Mouse (Mus musculus) hindbrain, embryonic 15.5 days (tissue): Measurements from ENCODE around the gene Inpp4b. TPM values are rescaled to one million over a fixed set of nuclear protein-coding genes. Genes with fewer than 3 reads are reported as not detected.

Source experiments
- ATAC-seq: fragments of 200-750 bp; cut with Nextera tagmentation; 2 replicates; pipeline ENCODE4 v1.8.0; 2017; ENCODE audit warnings: low read depth, moderate number of reproducible peaks, moderate TSS enrichment; ENCODE audit not compliant: low FRiP score
- H3K27ac ChIP-seq: fragments of 300-500 bp; sonication (generic); replicated peaks from 2 replicates; pipeline ENCODE4 v1.5.1; 2015; ENCODE audit warnings: mild to moderate bottlenecking, inconsistent platforms
- H3K27me3 ChIP-seq: fragments of 300-500 bp; sonication (generic); 2 replicates; pipeline ENCODE4 v1.6.1; 2015; ENCODE audit warnings: control low read depth, inconsistent platforms
- H3K36me3 ChIP-seq: fragments of 300-500 bp; sonication (generic); 2 replicates; pipeline ENCODE4 v1.6.1; 2015; ENCODE audit warnings: control low read depth, inconsistent platforms
- H3K4me1 ChIP-seq: fragments of 300-500 bp; sonication (generic); replicated peaks from 2 replicates; pipeline ENCODE4 v1.6.1; 2015; ENCODE audit warnings: control low read depth, inconsistent platforms
- H3K4me2 ChIP-seq: fragments of 300-500 bp; sonication (generic); 2 replicates; pipeline ENCODE4 v1.6.1; 2015; ENCODE audit warnings: moderate library complexity, mild to moderate bottlenecking, inconsistent platforms
- H3K4me3 ChIP-seq: fragments of 300-500 bp; sonication (generic); 2 replicates; pipeline ENCODE4 v1.5.1; 2015; ENCODE audit warnings: mild to moderate bottlenecking, inconsistent platforms
- H3K9ac ChIP-seq: fragments of 300-500 bp; sonication (generic); 2 replicates; pipeline ENCODE4 v1.6.1; 2015; ENCODE audit warnings: inconsistent platforms
- H3K9me3 ChIP-seq: fragments of 300-500 bp; sonication (generic); 2 replicates; pipeline ENCODE4 v1.6.1; 2016; ENCODE audit warnings: control low read depth, inconsistent platforms
- WGBS: fragments of 180-500 bp; shearing (Covaris S2); methylation state at CpG from one replicate; pipeline ENCODE4 v1.1.7; 2015; 5-methylcytosine and 5-hydroxymethylcytosine counted together
- polyA plus RNA-seq: library from polyadenylated mRNA; unstranded; fragments of >200 nt; fragmentation: Nextera tagmentation; extraction: Ambion mirVana; gene quantifications from 2 replicates; pipeline ENCODE4 v1.2.1, GENCODE M21; 2015

The Inpp4b gene
- polyA plus RNA-seq, 1 experiment from 2014 or later = 9.0 TPM

- Histone ChIP-seq H3K4me2 (no peak overlapping the region), H3K4me1 (no peaks in the 10 kb centered on the region), H3K9me3 (no peaks in the 10 kb centered on the region), H3K9ac (no peak overlapping the region), H3K27me3 (no peaks in the 10 kb centered on the region), H3K4me3 (no peak overlapping the region), H3K27ac (no peak overlapping the region), H3K36me3 (no peaks in the 10 kb centered on the region)
- WGBS = 40% methylated on average over 4 of the region's 4 CpGs
- peak; percentile 54; the same call in 1 of the 2 replicates for ATAC-seq
These were observed 29.5 kb downstream of the Inpp4b start for GRCm38 (mm10) chr8:81371844-81372243.

GRCm38 (mm10) chr8:81374877-81375475, 32.6 kb downstream of the Inpp4b start:
- Histone ChIP-seq H3K9ac (no peak overlapping the region), H3K36me3 (no peaks in the 10 kb centered on the region), H3K4me3 (no peak overlapping the region), H3K27me3 (no peaks in the 10 kb centered on the region), H3K27ac (no peak overlapping the region), H3K4me2 (no peak overlapping the region), H3K4me1 (no peaks in the 10 kb centered on the region), H3K9me3 (no peaks in the 10 kb centered on the region)
- WGBS = 82% methylated on average over 4 of the region's 4 CpGs
- no peak for ATAC-seq

GRCm38 (mm10) chr8:81388953-81389352, 46.6 kb downstream of the Inpp4b start:
- H3K27ac ChIP-seq = no peak overlapping the region
- H3K4me3 ChIP-seq = no peak overlapping the region
- WGBS = 93% methylated on average over 6 of the region's 6 CpGs
- no peaks in the 10 kb centered on the region for H3K27me3 ChIP-seq
- no peak overlapping the region for H3K4me2 ChIP-seq
- H3K9me3 ChIP-seq = no peaks in the 10 kb centered on the region
- H3K9ac ChIP-seq = no peak overlapping the region
- H3K4me1 ChIP-seq = no peaks in the 10 kb centered on the region
- ATAC-seq = no peak
- H3K36me3 ChIP-seq = no peaks in the 10 kb centered on the region

- no peak for ATAC-seq
- Histone ChIP-seq H3K4me1 (no peaks in the 10 kb centered on the region), H3K4me2 (no peak overlapping the region), H3K9me3 (no peaks in the 10 kb centered on the region), H3K4me3 (no peak overlapping the region), H3K9ac (no peak overlapping the region), H3K36me3 (no peaks in the 10 kb centered on the region), H3K27ac (no peak overlapping the region), H3K27me3 (no peaks in the 10 kb centered on the region)
These were observed 56.7 kb downstream of the Inpp4b start for GRCm38 (mm10) chr8:81399071-81399470.

GRCm38 (mm10) chr8:81399501-81399900, 57.1 kb downstream of the Inpp4b start:
- H3K4me2 ChIP-seq = no peak overlapping the region
- no peak overlapping the region for H3K4me3 ChIP-seq
- H3K27ac ChIP-seq = no peak overlapping the region
- WGBS = 81% methylated on average over 4 of the region's 4 CpGs
- H3K9ac ChIP-seq = no peak overlapping the region
- no peak for ATAC-seq
- H3K27me3 ChIP-seq = no peaks in the 10 kb centered on the region
- H3K9me3 ChIP-seq = no peaks in the 10 kb centered on the region
- no peaks in the 10 kb centered on the region for H3K36me3 ChIP-seq
- H3K4me1 ChIP-seq = no peaks in the 10 kb centered on the region

- Histone ChIP-seq H3K9me3 (no peaks in the 10 kb centered on the region), H3K36me3 (no peaks in the 10 kb centered on the region), H3K27me3 (no peaks in the 10 kb centered on the region), H3K4me3 (no peak overlapping the region), H3K4me1 (no peaks in the 10 kb centered on the region), H3K4me2 (no peak overlapping the region), H3K9ac (no peak overlapping the region), H3K27ac (no peak overlapping the region)
- 40% methylated on average over 2 of the region's 2 CpGs for WGBS
- ATAC-seq = no peak
These were observed 70.4 kb downstream of the Inpp4b start for GRCm38 (mm10) chr8:81412707-81413106.

- no peak overlapping the region for H3K9ac ChIP-seq
- H3K27ac ChIP-seq = no peak overlapping the region
- no peaks in the 10 kb centered on the region for H3K4me1 ChIP-seq
- H3K36me3 ChIP-seq = no peaks in the 10 kb centered on the region
- H3K9me3 ChIP-seq = no peaks in the 10 kb centered on the region
- no peaks in the 10 kb centered on the region for H3K27me3 ChIP-seq
- no peak overlapping the region for H3K4me2 ChIP-seq
- over 99% methylated on average over 3 of the region's 3 CpGs for WGBS
- no peak for ATAC-seq
- no peak overlapping the region for H3K4me3 ChIP-seq
These were observed 101.6 kb downstream of the Inpp4b start for GRCm38 (mm10) chr8:81443957-81444356.

- ATAC-seq = no peak
- Histone ChIP-seq H3K9ac (no peak overlapping the region), H3K27ac (no peak overlapping the region), H3K9me3 (no peaks in the 10 kb centered on the region), H3K27me3 (no peaks in the 10 kb centered on the region), H3K36me3 (no peaks in the 10 kb centered on the region), H3K4me2 (no peak overlapping the region), H3K4me1 (no peaks in the 10 kb centered on the region), H3K4me3 (no peak overlapping the region)
- WGBS = 80% methylated on average over 2 of the region's 2 CpGs
These were observed 107.4 kb downstream of the Inpp4b start for GRCm38 (mm10) chr8:81449798-81450197.

GRCm38 (mm10) chr8:81452082-81452481, 109.7 kb downstream of the Inpp4b start:
- Histone ChIP-seq H3K27me3 (no peaks in the 10 kb centered on the region), H3K36me3 (no peaks in the 10 kb centered on the region), H3K4me2 (no peak overlapping the region), H3K4me3 (no peak overlapping the region), H3K9me3 (no peaks in the 10 kb centered on the region), H3K27ac (no peak overlapping the region), H3K9ac (no peak overlapping the region), H3K4me1 (no peaks in the 10 kb centered on the region)
- 30% methylated on average over 6 of the region's 6 CpGs for WGBS
- ATAC-seq = peak; percentile 65

GRCm38 (mm10) chr8:81454830-81455229, 112.5 kb downstream of the Inpp4b start:
- no peaks in the 10 kb centered on the region for H3K9me3 ChIP-seq
- H3K4me3 ChIP-seq = no peak overlapping the region
- H3K9ac ChIP-seq = no peak overlapping the region
- WGBS = 87% methylated on average over 2 of the region's 2 CpGs
- no peaks in the 10 kb centered on the region for H3K36me3 ChIP-seq
- H3K27me3 ChIP-seq = no peaks in the 10 kb centered on the region
- no peak for ATAC-seq
- no peak overlapping the region for H3K4me2 ChIP-seq
- no peak overlapping the region for H3K27ac ChIP-seq
- H3K4me1 ChIP-seq = no peaks in the 10 kb centered on the region

- no peak for ATAC-seq
- Histone ChIP-seq H3K9me3 (no peaks in the 10 kb centered on the region), H3K4me1 (no peaks in the 10 kb centered on the region), H3K27me3 (no peaks in the 10 kb centered on the region), H3K36me3 (no peaks in the 10 kb centered on the region), H3K4me3 (no peak overlapping the region), H3K27ac (no peak overlapping the region), H3K4me2 (no peak overlapping the region), H3K9ac (no peak overlapping the region)
- WGBS = 89% methylated on average over 3 of the region's 3 CpGs
These were observed 121.4 kb downstream of the Inpp4b start for GRCm38 (mm10) chr8:81463762-81464161.

- Histone ChIP-seq H3K27me3 (no peaks in the 10 kb centered on the region), H3K36me3 (no peaks in the 10 kb centered on the region), H3K4me1 (no peaks in the 10 kb centered on the region), H3K9me3 (no peaks in the 10 kb centered on the region), H3K4me3 (no peak overlapping the region), H3K4me2 (no peak overlapping the region), H3K27ac (no peak overlapping the region), H3K9ac (no peak overlapping the region)
- WGBS = 72% methylated on average over 2 of the region's 2 CpGs
- no peak for ATAC-seq
These were observed 124.4 kb downstream of the Inpp4b start for GRCm38 (mm10) chr8:81466776-81467175.

GRCm38 (mm10) chr8:81478674-81479073, 136.3 kb downstream of the Inpp4b start:
- Histone ChIP-seq H3K36me3 (no peaks in the 10 kb centered on the region), H3K4me1 (no peaks in the 10 kb centered on the region), H3K4me3 (no peak overlapping the region), H3K9ac (no peak overlapping the region), H3K9me3 (no peaks in the 10 kb centered on the region), H3K27ac (no peak overlapping the region), H3K27me3 (no peaks in the 10 kb centered on the region), H3K4me2 (no peak overlapping the region)
- WGBS = 31% methylated on average over 3 of the region's 3 CpGs
- ATAC-seq = no peak
